Mouse (Mus musculus): ENCODE measurements around the gene Atrn. TPM values are rescaled to one million over a fixed set of nuclear protein-coding genes. Genes with fewer than 3 reads are reported as not detected.

Gene Atrn
- polyA plus RNA-seq, 1 experiment from 2014 or later = 10.8 TPM

Small RNA genes within 50 kb of the gene (microRNA-seq; reads per million reads assigned to microRNA genes)
- gene Mir6973b = not detected

Other genes starting within 250 kb of the Atrn start
- 49.4 and 54.5 TPM in 2 replicates for gene Ddrgk1, start 241.8 kb upstream of the Atrn start, polyA plus RNA-seq (2016; fragmentation: Nextera tagmentation; extraction: Ambion mirVana)
- 142 and 148 TPM in 2 replicates for gene Itpa, start 238.9 kb upstream of the Atrn start, polyA plus RNA-seq (2016; fragmentation: Nextera tagmentation; extraction: Ambion mirVana)
- 1.1 and 1.4 TPM in 2 replicates for gene Slc4a11, start 209.0 kb upstream of the Atrn start, polyA plus RNA-seq (2016; fragmentation: Nextera tagmentation; extraction: Ambion mirVana)
- gene 4930402H24Rik, start 89 bp upstream of the Atrn start, polyA plus RNA-seq (2016; fragmentation: Nextera tagmentation; extraction: Ambion mirVana) = 38.1 and 39.7 TPM in 2 replicates
- 16.3 and 18.8 TPM in 2 replicates for gene Gfra4, start 136.6 kb downstream of the Atrn start, polyA plus RNA-seq (2016; fragmentation: Nextera tagmentation; extraction: Ambion mirVana)
- gene Adam33, start 157.3 kb downstream of the Atrn start, polyA plus RNA-seq (2016; fragmentation: Nextera tagmentation; extraction: Ambion mirVana) = 5.2 and 8.5 TPM in 2 replicates
- 0.13 and 0.14 TPM in 2 replicates for gene Siglec1, start 180.3 kb downstream of the Atrn start, polyA plus RNA-seq (2016; fragmentation: Nextera tagmentation; extraction: Ambion mirVana)
- 20.7 and 21.2 TPM in 2 replicates for gene Hspa12b, start 220.8 kb downstream of the Atrn start, polyA plus RNA-seq (2016; fragmentation: Nextera tagmentation; extraction: Ambion mirVana)
- not detected in 2 replicates for gene Gm11037, start 227.0 kb downstream of the Atrn start, polyA plus RNA-seq (2016; fragmentation: Nextera tagmentation; extraction: Ambion mirVana)